Comparison of ENCODE assay signal across 10 mouse cellular contexts in genomic region chr12:86989378-86989777, GRCm38 (mm10). TPM values are rescaled to one million over a fixed set of nuclear protein-coding genes. Genes with fewer than 3 reads are reported as not detected.
A peak's percentile ranks its signal among the peaks of the same experiment; 100 is the strongest.
DNase-seq lines count a peak whose midpoint lies in the region; ATAC-seq and TF ChIP-seq lines count a peak whose summit lies in the region.
"Had no signal": no experiment of that assay in that cellular context is flagged by ENCODE, and none has a peak within 500 bp of the region (broad histone marks: within the 10 kb centered on the region; RNA-seq: fewer than 3 reads in every experiment).

No protein-coding gene starts in this region.

- no peaks in the 10 kb centered on the region for H3K36me3 ChIP-seq in forebrain, embryonic 11.5 days (ENCODE audit: control insufficient read depth, insufficient read depth, low read length)
- H3K36me3 ChIP-seq in hindbrain, embryonic 14.5 days (replicated peaks; ENCODE audit: control insufficient read depth, insufficient read depth): no peaks in the 10 kb centered on the region
- no peaks in the 10 kb centered on the region for H3K36me3 ChIP-seq in neural tube, embryonic 12.5 days

- no peak overlapping the region for H3K27ac ChIP-seq in layer of hippocampus, adult 2 months
- no peak overlapping the region for H3K27ac ChIP-seq in forebrain, embryonic 11.5 days (ENCODE audit: low read depth, low read length)
- no peak overlapping the region; the same call in 1 of the 2 replicates for H3K27ac ChIP-seq in hindbrain, embryonic 14.5 days
- no peak overlapping the region for H3K27ac ChIP-seq in neural tube, embryonic 12.5 days

- peak overlapping the region; percentile 84 for H3K4me2 ChIP-seq in forebrain, embryonic 11.5 days (ENCODE audit: low read depth, low read length, severe bottlenecking)
- H3K4me2 ChIP-seq in hindbrain, embryonic 14.5 days (replicated peaks): peak overlapping the region; percentile 86
- peak overlapping the region; percentile 87 for H3K4me2 ChIP-seq in neural tube, embryonic 12.5 days (replicated peaks)

- ATAC-seq in forebrain, embryonic 11.5 days (replicated peaks; ENCODE audit: low FRiP score): peak; percentile 17; the same call in 1 of the 2 replicates
- ATAC-seq in hindbrain, embryonic 14.5 days (ENCODE audit: low FRiP score): no peak
- 0 out of 2 replicates have a peak, but pooled peaks have one; percentile 15 for ATAC-seq in neural tube, embryonic 12.5 days (ENCODE audit: low FRiP score, low read depth)
- no peak for ATAC-seq in activated CD4-positive, CD25-positive, alpha-beta regulatory T cell, adult 4 months

- H3K9me3 ChIP-seq in forebrain, embryonic 11.5 days (ENCODE audit: control insufficient read depth, low read length): no peaks in the 10 kb centered on the region
- H3K9me3 ChIP-seq in hindbrain, embryonic 14.5 days (ENCODE audit: control insufficient read depth, low read length): no peaks in the 10 kb centered on the region
- H3K9me3 ChIP-seq in neural tube, embryonic 12.5 days: no peaks in the 10 kb centered on the region

- 4% methylated on average over 15 of the region's 15 CpGs for WGBS in forebrain, embryonic 11.5 days
- 5% methylated on average over 15 of the region's 15 CpGs for WGBS in hindbrain, embryonic 14.5 days
- 6% methylated on average over 15 of the region's 15 CpGs for WGBS in neural tube, embryonic 12.5 days

- H3K4me1 ChIP-seq in forebrain, embryonic 11.5 days (replicated peaks; ENCODE audit: control insufficient read depth, insufficient read depth, low read length): peaks cover 15% of the 10 kb centered on the region; the same call in 1 of the 2 replicates
- H3K4me1 ChIP-seq in hindbrain, embryonic 14.5 days (replicated peaks; ENCODE audit: control insufficient read depth, insufficient read depth, low read length): peaks cover 28% of the 10 kb centered on the region
- H3K4me1 ChIP-seq in neural tube, embryonic 12.5 days: peaks cover 14% of the 10 kb centered on the region

- DNase-seq in layer of hippocampus, adult 2 months (ENCODE audit: low spot score in 2 of 2): no peak
- no peak for DNase-seq in layer of hippocampus, adult 9-11 months
- DNase-seq in forebrain, embryonic 11.5 days (ENCODE audit: low spot score): no peak
- no peak for DNase-seq in hindbrain, embryonic 14.5 days (ENCODE audit: low spot score)
- DNase-seq in ovary, postnatal 10 days (ENCODE audit: low spot score): no peak
- DNase-seq in ovary, postnatal 14 days (ENCODE audit: low spot score): no peak
- DNase-seq: kidney, adult 11 months; lung, adult 2 months had no signal

- peaks cover 36% of the 10 kb centered on the region for H3K27me3 ChIP-seq in forebrain, embryonic 11.5 days (ENCODE audit: control insufficient read depth, insufficient read depth, low read length)
- H3K27me3 ChIP-seq in hindbrain, embryonic 14.5 days (ENCODE audit: control insufficient read depth, insufficient read depth, low read length): peaks cover 47% of the 10 kb centered on the region
- H3K27me3 ChIP-seq in neural tube, embryonic 12.5 days (replicated peaks): peaks cover 71% of the 10 kb centered on the region

- peak overlapping the region; percentile 58 for H3K4me3 ChIP-seq in layer of hippocampus, adult 2 months
- H3K4me3 ChIP-seq in forebrain, embryonic 11.5 days (ENCODE audit: low read depth, low read length): peak overlapping the region; percentile 50; the same call in 1 of the 2 replicates
- H3K4me3 ChIP-seq in hindbrain, embryonic 14.5 days (replicated peaks; ENCODE audit: low read length): peak overlapping the region; percentile 63
- H3K4me3 ChIP-seq in neural tube, embryonic 12.5 days: peak overlapping the region; percentile 53; the same call in 1 of the 2 replicates

- no peak overlapping the region for H3K9ac ChIP-seq in forebrain, embryonic 11.5 days (ENCODE audit: low read length)
- H3K9ac ChIP-seq in hindbrain, embryonic 14.5 days: peak overlapping the region; percentile 81; the same call in 1 of the 2 replicates
- peak overlapping the region; percentile 69; the same call in 1 of the 2 replicates for H3K9ac ChIP-seq in neural tube, embryonic 12.5 days

- TF ChIP-seq CTCF in layer of hippocampus, adult 2 months (conservative IDR thresholded peaks at IDR 0.05): no peak

RNA-seq across cellular contexts. Expression of gene Zdhhc22, which starts 0.9 kb away (rescaled TPM):
- 1 to 10 TPM; 8.6 to 9.0 TPM for total RNA-seq in layer of hippocampus, adult 2 months (2021)
- 0.15 and 0.17 TPM in 2 replicates for polyA plus RNA-seq in forebrain, embryonic 11.5 days (2014; fragmentation: Nextera tagmentation; extraction: Ambion mirVana)
- 14.9 and 15.6 TPM in 2 replicates for polyA plus RNA-seq in hindbrain, embryonic 14.5 days (2014; fragmentation: Nextera tagmentation; extraction: Ambion mirVana)
- polyA plus RNA-seq in neural tube, embryonic 12.5 days (2016; fragmentation: Nextera tagmentation; extraction: Ambion mirVana): 7.4 and 9.7 TPM in 2 replicates
- under 1 TPM in 1 of 2 experiments, not detected in 1; 0.60 TPM for polyA plus RNA-seq in activated CD4-positive, CD25-positive, alpha-beta regulatory T cell, adult 4 months (2017; shearing (Covaris generic))
- polyA plus RNA-seq: lung, adult 2 months had no signal

RNA-seq across cellular contexts. Expression of gene Tmem63c, which starts 31.8 kb away (rescaled TPM):
- 10 to 100 TPM; 38.1 to 39.3 TPM for total RNA-seq in layer of hippocampus, adult 2 months (2021)
- polyA plus RNA-seq in forebrain, embryonic 11.5 days (2014; fragmentation: Nextera tagmentation; extraction: Ambion mirVana): 0.25 and 0.32 TPM in 2 replicates
- 13.8 and 16.2 TPM in 2 replicates for polyA plus RNA-seq in hindbrain, embryonic 14.5 days (2014; fragmentation: Nextera tagmentation; extraction: Ambion mirVana)
- polyA plus RNA-seq in neural tube, embryonic 12.5 days (2016; fragmentation: Nextera tagmentation; extraction: Ambion mirVana): 2.7 and 2.8 TPM in 2 replicates
- under 1 TPM in 1 of 2 experiments, not detected in 1; 0.40 TPM for polyA plus RNA-seq in activated CD4-positive, CD25-positive, alpha-beta regulatory T cell, adult 4 months (2017; shearing (Covaris generic))

RNA-seq across cellular contexts. Expression of gene Cipc, which starts 42.5 kb away (rescaled TPM):
- 10 to 100 TPM; 73.4 to 83.6 TPM for total RNA-seq in layer of hippocampus, adult 2 months (2021)
- polyA plus RNA-seq in forebrain, embryonic 11.5 days (2014; fragmentation: Nextera tagmentation; extraction: Ambion mirVana): 46.5 and 48.7 TPM in 2 replicates
- polyA plus RNA-seq in hindbrain, embryonic 14.5 days (2014; fragmentation: Nextera tagmentation; extraction: Ambion mirVana): 46.8 and 52.1 TPM in 2 replicates
- 41.5 and 43.0 TPM in 2 replicates for polyA plus RNA-seq in neural tube, embryonic 12.5 days (2016; fragmentation: Nextera tagmentation; extraction: Ambion mirVana)
- 10 to 100 TPM; 19.8 to 20.1 TPM for polyA plus RNA-seq in activated CD4-positive, CD25-positive, alpha-beta regulatory T cell, adult 4 months (2017; shearing (Covaris generic))

Comparison
In these comparisons a context has a peak if more than half of its experiments do, and no peak if none do; other contexts are left out.
1. ATAC-seq: peak in forebrain, embryonic 11.5 days (single experiment) and neural tube, embryonic 12.5 days (single experiment); none in hindbrain, embryonic 14.5 days (single experiment) and activated CD4-positive, CD25-positive, alpha-beta regulatory T cell, adult 4 months (single experiment).
2. Peak in every context shown above with its lines, with median percentiles within 50 percentile points of each other: H3K4me3 ChIP-seq and H3K4me2 ChIP-seq.